In genomic region chr13:95439569-95439968, GRCm38 (mm10) we compare ENCODE assay signal across 21 mouse cellular contexts. TPM values are rescaled to one million over a fixed set of nuclear protein-coding genes. Genes with fewer than 3 reads are reported as not detected.
"Had no signal": no experiment of that assay in that cellular context is flagged by ENCODE, and none has a peak within 500 bp of the region (broad histone marks: within the 10 kb centered on the region; RNA-seq: fewer than 3 reads in every experiment).

No protein-coding gene starts in this region.

- H3K4me3 ChIP-seq: neural tube, embryonic 13.5 days; neural tube, embryonic 15.5 days; stomach, embryonic 15.5 days had no signal

- H3K27ac ChIP-seq: neural tube, embryonic 13.5 days; neural tube, embryonic 15.5 days; stomach, embryonic 15.5 days; stomach, postnatal 0 days had no signal

- DNase-seq: retina, postnatal 1 day; right cerebral cortex, adult 18-20 months; right cerebral cortex, postnatal 14 days; right cerebral cortex, postnatal 25 days; right cerebral cortex, postnatal 4 days; spleen, adult 18-20 months; thymus, adult 18-20 months; thymus, adult 2 months; thymus, postnatal 14 days; thymus, postnatal 25 days; thymus, postnatal 36 days; thymus, postnatal 4 days had no signal

RNA-seq across cellular contexts. Expression of gene Crhbp, which starts 5.2 kb away (rescaled TPM):
- total RNA-seq: neutrophil, adult 5-6 weeks had no signal
- polyA plus RNA-seq: small intestine, adult 2 months; spleen, adult 2 months had no signal

RNA-seq across cellular contexts. Expression of gene S100z, which starts 39.0 kb away (rescaled TPM):
- total RNA-seq: neutrophil, adult 5-6 weeks had no signal
- polyA plus RNA-seq: neural tube, embryonic 13.5 days; neural tube, embryonic 14.5 days; neural tube, embryonic 15.5 days; small intestine, adult 2 months; spleen, adult 2 months; stomach, embryonic 14.5 days; stomach, embryonic 15.5 days; thymus, adult 2 months had no signal
